Mouse (Mus musculus): ENCODE results near the gene Plekha8. TPM values are rescaled to one million over a fixed set of nuclear protein-coding genes. Genes with fewer than 3 reads are reported as not detected.

Plekha8 gene
- polyA plus RNA-seq, 1 experiment from 2014 or later, result 16.8 TPM

DNA sequence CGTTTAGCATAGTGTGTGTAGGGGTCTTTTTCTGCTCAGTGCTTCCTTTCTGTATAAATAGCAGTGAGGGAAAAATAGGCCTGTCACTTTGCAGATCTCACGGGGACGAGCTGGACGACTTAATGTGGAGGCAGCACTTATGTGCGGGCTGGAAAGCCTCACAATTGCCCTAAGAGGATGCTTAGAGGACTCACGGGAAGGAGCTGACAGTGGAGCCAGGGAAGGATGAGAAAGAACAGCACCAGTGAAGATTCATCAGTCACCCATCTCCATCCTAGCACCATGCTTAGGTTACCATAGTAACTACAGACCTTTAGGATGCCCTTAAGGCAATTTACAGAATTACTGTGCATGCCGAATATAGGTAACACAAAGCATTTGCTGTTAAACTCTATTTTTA is 25.1 kb upstream of the Plekha8 start:
- WGBS, result 37% methylated on average over 7 of the region's 7 CpGs
- no peaks in the 10 kb centered on the region for H3K9me3 ChIP-seq (ENCODE audit: control insufficient read depth, low read length)
- H3K4me2 ChIP-seq (replicated peaks; ENCODE audit: low read depth, low read length), result no peak overlapping the region
- no peak overlapping the region for H3K9ac ChIP-seq (ENCODE audit: low read depth, low read length)
- DNase-seq (ENCODE audit: low spot score) (no peak), ATAC-seq (ENCODE audit: low FRiP score) (no peak)
- peaks cover under 1% of the 10 kb centered on the region; the same call in 1 of the 2 replicates for H3K4me1 ChIP-seq (replicated peaks; ENCODE audit: control insufficient read depth, insufficient read depth, low read length)
- H3K36me3 ChIP-seq (ENCODE audit: control insufficient read depth, insufficient read depth, low read length), result no peaks in the 10 kb centered on the region
- no peaks in the 10 kb centered on the region for H3K27me3 ChIP-seq (ENCODE audit: control insufficient read depth, insufficient read depth, low read length)
- H3K4me3 ChIP-seq (ENCODE audit: low read depth, low read length), result no peak overlapping the region
- H3K27ac ChIP-seq (ENCODE audit: low read depth, low read length), result peak overlapping the region; percentile 56; the same call in 1 of the 2 replicates

DNA sequence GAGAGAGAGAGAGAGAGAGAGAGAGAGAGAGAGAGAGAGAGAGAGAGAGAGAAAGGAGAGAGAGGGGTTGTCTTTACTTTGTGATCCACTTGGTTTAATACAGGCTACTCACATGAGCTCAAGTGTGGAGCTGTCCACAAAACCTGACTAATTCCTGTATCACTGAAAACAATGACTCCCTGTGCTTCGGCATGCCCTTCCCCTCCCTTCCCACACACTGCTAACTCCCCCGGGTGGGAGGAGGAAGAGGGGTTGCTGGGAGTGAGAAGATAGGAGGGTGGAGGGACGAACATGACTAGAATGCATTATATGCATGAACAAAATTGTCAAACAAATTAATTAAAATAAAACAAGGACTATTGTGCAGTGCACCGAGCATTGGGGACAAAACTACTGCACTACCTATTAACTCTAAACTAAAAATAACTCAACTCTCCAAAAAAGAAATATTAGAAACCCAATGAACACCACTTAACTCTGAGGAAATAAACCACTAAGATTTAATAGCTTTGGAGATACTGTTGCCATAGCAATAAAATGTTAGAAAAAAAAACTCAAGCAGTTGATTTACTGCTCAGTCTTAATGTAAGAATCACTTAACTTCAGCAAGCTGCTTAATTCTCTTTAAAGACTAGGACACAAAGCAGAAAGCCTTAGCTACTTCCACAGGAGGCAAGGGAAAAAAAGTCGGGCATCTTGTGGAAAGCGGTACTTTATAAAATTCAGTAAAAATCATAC is 21.5 kb upstream of the Plekha8 start:
- WGBS, result 35% methylated on average over 6 of the region's 6 CpGs
- no peaks in the 10 kb centered on the region for H3K4me1 ChIP-seq (replicated peaks; ENCODE audit: control insufficient read depth, insufficient read depth, low read length)
- H3K4me3 ChIP-seq (ENCODE audit: low read depth, low read length), result no peak overlapping the region
- 0 out of 2 replicates have a peak overlapping the region, but pooled peaks have one; percentile 27 for H3K27ac ChIP-seq (ENCODE audit: low read depth, low read length)
- no peak overlapping the region for H3K4me2 ChIP-seq (replicated peaks; ENCODE audit: low read depth, low read length)
- no peaks in the 10 kb centered on the region for H3K36me3 ChIP-seq (ENCODE audit: control insufficient read depth, insufficient read depth, low read length)
- H3K9ac ChIP-seq (ENCODE audit: low read depth, low read length), result no peak overlapping the region
- DNase-seq (ENCODE audit: low spot score) (peak; percentile 51), ATAC-seq (ENCODE audit: low FRiP score) (peak; percentile 80)
- no peaks in the 10 kb centered on the region for H3K9me3 ChIP-seq (ENCODE audit: control insufficient read depth, low read length)
- H3K27me3 ChIP-seq (ENCODE audit: control insufficient read depth, insufficient read depth, low read length), result no peaks in the 10 kb centered on the region

DNA sequence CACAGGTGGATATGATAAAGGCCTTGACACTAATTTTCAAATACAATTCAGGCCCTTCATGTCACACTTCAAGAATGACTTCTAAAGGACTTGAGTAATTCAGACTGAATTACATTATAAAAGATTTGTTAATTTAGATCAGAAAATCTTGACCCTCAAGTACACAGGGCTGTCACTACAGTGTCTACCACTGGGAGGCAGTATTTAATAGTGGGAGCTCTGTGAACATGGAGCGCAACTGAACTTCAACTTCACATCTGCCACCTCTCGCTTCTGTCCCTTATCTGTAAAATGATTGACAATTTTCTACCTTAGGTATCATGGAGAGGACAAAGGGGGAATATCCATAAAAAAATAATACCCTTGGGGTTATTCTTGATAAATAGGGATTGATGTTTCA is 8.7 kb upstream of the Plekha8 start:
- H3K4me2 ChIP-seq (replicated peaks; ENCODE audit: low read depth, low read length), result no peak overlapping the region
- ATAC-seq (ENCODE audit: low FRiP score) (no peak), DNase-seq (ENCODE audit: low spot score) (peak; percentile 77)
- H3K9ac ChIP-seq (ENCODE audit: low read depth, low read length), result no peak overlapping the region
- no peaks in the 10 kb centered on the region for H3K36me3 ChIP-seq (ENCODE audit: control insufficient read depth, insufficient read depth, low read length)
- 36% methylated on average over 2 of the region's 2 CpGs for WGBS
- H3K27me3 ChIP-seq (ENCODE audit: control insufficient read depth, insufficient read depth, low read length), result no peaks in the 10 kb centered on the region
- H3K4me1 ChIP-seq (replicated peaks; ENCODE audit: control insufficient read depth, insufficient read depth, low read length), result no peaks in the 10 kb centered on the region
- H3K4me3 ChIP-seq (ENCODE audit: low read depth, low read length), result no peak overlapping the region
- no peak overlapping the region for H3K27ac ChIP-seq (ENCODE audit: low read depth, low read length)
- no peaks in the 10 kb centered on the region for H3K9me3 ChIP-seq (ENCODE audit: control insufficient read depth, low read length)

DNA sequence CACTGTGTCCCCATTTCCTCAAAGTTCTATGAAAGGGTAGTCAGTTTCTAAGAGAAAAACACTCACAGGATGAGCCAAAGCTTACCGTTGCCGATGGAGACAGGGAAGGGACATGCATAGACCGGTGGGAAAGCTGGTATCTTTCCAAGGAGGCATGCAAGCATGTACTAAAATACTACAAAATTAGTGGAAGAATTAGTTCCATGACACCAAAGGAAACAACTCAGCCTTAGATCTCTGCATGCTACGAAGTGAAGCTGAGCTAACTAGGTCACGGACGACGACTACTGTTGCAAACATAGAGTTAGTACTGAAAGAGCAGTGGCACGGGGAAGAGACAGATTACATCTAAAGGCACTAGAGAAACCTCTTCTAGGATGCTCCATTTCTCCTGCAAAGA is 8.0 kb upstream of the Plekha8 start:
- Histone ChIP-seq H3K27me3 (ENCODE audit: control insufficient read depth, insufficient read depth, low read length) (no peaks in the 10 kb centered on the region), H3K36me3 (ENCODE audit: control insufficient read depth, insufficient read depth, low read length) (no peaks in the 10 kb centered on the region), H3K9me3 (ENCODE audit: control insufficient read depth, low read length) (no peaks in the 10 kb centered on the region), H3K4me2 (replicated peaks; ENCODE audit: low read depth, low read length) (no peak overlapping the region), H3K4me3 (ENCODE audit: low read depth, low read length) (no peak overlapping the region), H3K27ac (ENCODE audit: low read depth, low read length) (no peak overlapping the region), H3K4me1 (replicated peaks; ENCODE audit: control insufficient read depth, insufficient read depth, low read length) (0 out of 2 replicates have a peak, but pooled peaks cover 2% of the 10 kb centered on the region), H3K9ac (ENCODE audit: low read depth, low read length) (no peak overlapping the region)
- 86% methylated on average over 8 of the region's 8 CpGs for WGBS
- DNase-seq (ENCODE audit: low spot score), result no peak
- ATAC-seq (ENCODE audit: low FRiP score), result no peak

DNA sequence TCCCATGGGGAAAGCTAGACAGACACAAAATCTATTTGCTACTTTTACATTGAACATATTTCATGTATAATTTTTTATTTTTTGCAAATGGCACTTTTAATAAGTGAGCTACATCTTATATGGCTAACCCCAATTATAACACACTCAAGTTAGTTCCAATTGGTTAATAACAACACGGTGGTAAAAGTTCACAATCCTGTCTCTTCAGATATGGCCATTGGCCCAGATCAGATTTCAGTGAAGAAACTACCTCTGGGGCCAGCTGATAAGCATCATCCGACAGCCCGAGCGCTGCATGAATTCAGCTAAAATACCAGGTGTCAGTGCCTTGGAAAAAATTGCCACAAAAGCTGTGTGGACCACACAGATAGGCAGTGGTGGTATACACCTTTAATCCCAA is 7.2 kb upstream of the Plekha8 start:
- Histone ChIP-seq H3K9ac (ENCODE audit: low read depth, low read length) (no peak overlapping the region), H3K4me2 (replicated peaks; ENCODE audit: low read depth, low read length) (no peak overlapping the region), H3K4me1 (replicated peaks; ENCODE audit: control insufficient read depth, insufficient read depth, low read length) (0 out of 2 replicates have a peak, but pooled peaks cover 2% of the 10 kb centered on the region), H3K9me3 (ENCODE audit: control insufficient read depth, low read length) (no peaks in the 10 kb centered on the region), H3K27ac (ENCODE audit: low read depth, low read length) (no peak overlapping the region), H3K27me3 (ENCODE audit: control insufficient read depth, insufficient read depth, low read length) (no peaks in the 10 kb centered on the region), H3K36me3 (ENCODE audit: control insufficient read depth, insufficient read depth, low read length) (no peaks in the 10 kb centered on the region), H3K4me3 (ENCODE audit: low read depth, low read length) (no peak overlapping the region)
- DNase-seq (ENCODE audit: low spot score) (no peak), ATAC-seq (ENCODE audit: low FRiP score) (no peak)
- 79% methylated on average over 4 of the region's 4 CpGs for WGBS

DNA sequence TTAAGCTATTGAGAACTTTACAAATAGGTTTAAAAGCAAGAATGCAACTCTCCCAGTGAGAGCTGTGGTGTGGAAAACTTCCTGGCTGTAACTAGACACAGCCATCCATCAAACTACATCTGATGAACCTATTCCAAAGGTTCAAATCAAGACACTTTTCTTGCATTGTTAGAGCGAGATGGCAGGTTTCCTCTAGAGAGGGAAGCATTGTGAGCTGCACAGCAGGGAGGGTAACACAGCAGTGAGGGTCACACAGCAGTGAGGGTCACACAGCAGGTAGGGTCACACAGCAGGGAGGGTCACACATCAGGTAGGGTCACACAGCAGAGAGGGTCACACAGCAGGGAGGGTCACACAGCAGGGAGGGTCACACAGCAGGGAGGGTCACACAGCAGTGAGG is 6.7 kb upstream of the Plekha8 start:
- Histone ChIP-seq H3K4me1 (replicated peaks; ENCODE audit: control insufficient read depth, insufficient read depth, low read length) (0 out of 2 replicates have a peak, but pooled peaks cover 2% of the 10 kb centered on the region), H3K4me2 (replicated peaks; ENCODE audit: low read depth, low read length) (no peak overlapping the region), H3K9me3 (ENCODE audit: control insufficient read depth, low read length) (no peaks in the 10 kb centered on the region), H3K4me3 (ENCODE audit: low read depth, low read length) (no peak overlapping the region), H3K36me3 (ENCODE audit: control insufficient read depth, insufficient read depth, low read length) (no peaks in the 10 kb centered on the region), H3K27me3 (ENCODE audit: control insufficient read depth, insufficient read depth, low read length) (no peaks in the 10 kb centered on the region), H3K9ac (ENCODE audit: low read depth, low read length) (no peak overlapping the region), H3K27ac (ENCODE audit: low read depth, low read length) (no peak overlapping the region)
- ATAC-seq (ENCODE audit: low FRiP score) (no peak), DNase-seq (ENCODE audit: low spot score) (no peak)
- WGBS, result 43% methylated on average over 1 of the region's 1 CpGs

DNA sequence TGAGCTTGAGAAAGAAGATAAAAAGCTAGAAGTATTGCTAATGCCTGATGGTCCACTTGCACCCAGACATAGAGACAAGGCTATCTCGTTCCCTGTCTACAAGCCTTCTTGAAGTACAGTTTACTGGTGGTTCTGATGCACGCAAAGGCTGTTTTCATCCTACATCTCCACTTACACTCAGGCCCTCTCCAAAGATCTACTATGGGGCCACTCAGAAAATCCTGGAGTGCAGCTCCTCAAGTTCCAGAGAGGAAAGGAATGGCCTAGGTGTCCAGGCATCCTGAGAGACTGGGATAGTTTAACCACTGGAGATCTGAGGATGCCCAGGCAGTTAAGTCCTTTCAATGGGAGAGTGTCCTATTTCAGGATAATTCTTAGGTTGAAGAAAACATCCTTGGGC is 4.2 kb upstream of the Plekha8 start:
- DNase-seq (ENCODE audit: low spot score) (no peak), ATAC-seq (ENCODE audit: low FRiP score) (no peak)
- Histone ChIP-seq H3K4me1 (replicated peaks; ENCODE audit: control insufficient read depth, insufficient read depth, low read length) (0 out of 2 replicates have a peak, but pooled peaks cover 2% of the 10 kb centered on the region), H3K9ac (ENCODE audit: low read depth, low read length) (no peak overlapping the region), H3K4me3 (ENCODE audit: low read depth, low read length) (no peak overlapping the region), H3K27ac (ENCODE audit: low read depth, low read length) (no peak overlapping the region), H3K9me3 (ENCODE audit: control insufficient read depth, low read length) (no peaks in the 10 kb centered on the region), H3K36me3 (ENCODE audit: control insufficient read depth, insufficient read depth, low read length) (no peaks in the 10 kb centered on the region), H3K27me3 (ENCODE audit: control insufficient read depth, insufficient read depth, low read length) (no peaks in the 10 kb centered on the region), H3K4me2 (replicated peaks; ENCODE audit: low read depth, low read length) (no peak overlapping the region)
- WGBS, result 90% methylated on average over 2 of the region's 2 CpGs

DNA sequence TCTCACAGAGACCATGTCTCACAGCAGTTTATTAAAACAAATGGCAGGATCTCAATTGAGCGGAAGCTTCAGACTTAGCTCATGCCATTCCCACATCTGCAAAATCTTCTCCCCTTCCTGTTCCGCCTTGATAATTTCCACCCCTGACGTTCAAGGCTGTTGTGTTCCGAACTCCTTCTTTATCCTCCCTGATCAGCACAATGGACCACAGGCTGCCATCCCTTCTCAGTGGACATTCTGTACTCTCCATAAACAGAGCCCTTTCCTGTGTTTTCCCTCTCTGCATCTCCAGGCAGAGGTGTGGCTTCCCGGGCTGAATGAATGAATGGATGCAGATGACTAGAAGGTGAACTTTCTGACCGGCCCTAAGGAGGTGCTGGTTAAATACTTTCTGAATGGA is 3.1 kb upstream of the Plekha8 start:
- H3K27ac ChIP-seq (ENCODE audit: low read depth, low read length), result no peak overlapping the region
- no peaks in the 10 kb centered on the region for H3K36me3 ChIP-seq (ENCODE audit: control insufficient read depth, insufficient read depth, low read length)
- no peaks in the 10 kb centered on the region for H3K27me3 ChIP-seq (ENCODE audit: control insufficient read depth, insufficient read depth, low read length)
- H3K9ac ChIP-seq (ENCODE audit: low read depth, low read length), result no peak overlapping the region; the same call in 1 of the 2 replicates
- WGBS, result 51% methylated on average over 6 of the region's 6 CpGs
- no peak overlapping the region for H3K4me3 ChIP-seq (ENCODE audit: low read depth, low read length)
- H3K9me3 ChIP-seq (ENCODE audit: control insufficient read depth, low read length), result no peaks in the 10 kb centered on the region
- 0 out of 2 replicates have a peak, but pooled peaks cover 5% of the 10 kb centered on the region for H3K4me1 ChIP-seq (replicated peaks; ENCODE audit: control insufficient read depth, insufficient read depth, low read length)
- peak overlapping the region; percentile 9; the same call in 1 of the 2 replicates for H3K4me2 ChIP-seq (replicated peaks; ENCODE audit: low read depth, low read length)
- no peak for DNase-seq (ENCODE audit: low spot score)
- no peak for ATAC-seq (ENCODE audit: low FRiP score)

All from hindbrain, embryonic 11.5 days (tissue).